Comparison of ENCODE assay signal across 19 mouse cellular contexts in genomic region chr7:79883613-79884334, GRCm38 (mm10). TPM values are rescaled to one million over a fixed set of nuclear protein-coding genes. Genes with fewer than 3 reads are reported as not detected.
DNase-seq lines count a peak whose midpoint lies in the region; TF ChIP-seq lines count a peak whose summit lies in the region.
"Had no signal": no experiment of that assay in that cellular context is flagged by ENCODE, and none has a peak within 500 bp of the region (broad histone marks: within the 10 kb centered on the region; RNA-seq: fewer than 3 reads in every experiment).

No protein-coding gene starts in this region.

- TF ChIP-seq POLR2A in bone marrow macrophage, adult 2 months (IDR thresholded peaks at IDR 0.05; ENCODE audit: borderline replicate concordance, low read depth, low read length) = no peak

- WGBS in limb, embryonic 10.5 days = 92% methylated on average over 7 of the region's 7 CpGs

- peaks cover 63% of the 10 kb centered on the region for H3K36me3 ChIP-seq in limb, embryonic 10.5 days

- H3K9me3 ChIP-seq in limb, embryonic 10.5 days (replicated peaks) = no peaks in the 10 kb centered on the region
- H3K9me3 ChIP-seq: embryonic facial prominence, embryonic 10.5 days; forebrain, embryonic 10.5 days; heart, embryonic 13.5 days; hindbrain, embryonic 15.5 days had no signal

- no peak overlapping the region for H3K4me3 ChIP-seq in bone marrow macrophage, adult 2 months (ENCODE audit: insufficient read depth, low read length)
- no peak overlapping the region for H3K4me3 ChIP-seq in limb, embryonic 10.5 days
- H3K4me3 ChIP-seq: embryonic facial prominence, embryonic 10.5 days; erythroblast, embryonic 14.5 days; forebrain, embryonic 10.5 days; gastrocnemius, adult 2 months; heart, embryonic 13.5 days; hindbrain, embryonic 15.5 days had no signal

- H3K27ac ChIP-seq in bone marrow macrophage, adult 2 months (ENCODE audit: insufficient read depth, low read depth, low read length) = peak overlapping the region; percentile 41
- H3K27ac ChIP-seq in limb, embryonic 10.5 days = no peak overlapping the region
- H3K27ac ChIP-seq: embryonic facial prominence, embryonic 10.5 days; forebrain, embryonic 10.5 days; gastrocnemius, adult 2 months; heart, embryonic 13.5 days; hindbrain, embryonic 15.5 days had no signal

- H3K4me1 ChIP-seq in bone marrow macrophage, adult 2 months (ENCODE audit: control insufficient read depth, insufficient read depth, low read length) = peaks cover 45% of the 10 kb centered on the region
- no peaks in the 10 kb centered on the region for H3K4me1 ChIP-seq in limb, embryonic 10.5 days
- H3K4me1 ChIP-seq: hindbrain, embryonic 15.5 days had no signal

- peak; percentile 76 for DNase-seq in kidney, adult 9 months
- DNase-seq in kidney, adult 11 months = no peak
- peak; percentile 36 for DNase-seq in NIH3T3 (ENCODE audit: low read depth)
- DNase-seq in telencephalon, adult 2 months (ENCODE audit: low read depth, low spot score) = peak; percentile 3
- no peak for DNase-seq in cerebellum, postnatal 25 days
- no peak for DNase-seq in limb, embryonic 10.5 days (ENCODE audit: low spot score)
- DNase-seq: adrenal gland, postnatal 10 days; cerebellum, adult 18-20 months; cerebellum, adult 9-11 months; gastrocnemius, adult 2 months; gastrocnemius, postnatal 25 days; heart, adult 11 months; heart, postnatal 36 days had no signal

- TF ChIP-seq CTCF in bone marrow macrophage, adult 2 months (IDR thresholded peaks at IDR 0.05; ENCODE audit: low read depth, low read length) = no peak

- no peaks in the 10 kb centered on the region for H3K27me3 ChIP-seq in limb, embryonic 10.5 days (ENCODE audit: low read depth, poor library complexity, severe bottlenecking)
- H3K27me3 ChIP-seq: heart, embryonic 13.5 days; hindbrain, embryonic 15.5 days had no signal

RNA-seq across cellular contexts. Expression of gene Anpep, which starts 22.9 kb away (rescaled TPM):
- 120 and 145 TPM in 2 replicates for polyA plus RNA-seq in bone marrow macrophage, adult 2 months (2012; ENCODE audit: insufficient read depth, insufficient read length, missing spikeins)
- 8.1 and 9.7 TPM in 2 replicates for polyA plus RNA-seq in limb, embryonic 10.5 days (2016; fragmentation: Nextera tagmentation; extraction: Ambion mirVana)

RNA-seq across cellular contexts. Expression of gene Ap3s2, which starts 36.7 kb away (rescaled TPM):
- 13.7 and 18.6 TPM in 2 replicates for polyA plus RNA-seq in bone marrow macrophage, adult 2 months (2012; ENCODE audit: insufficient read depth, insufficient read length, missing spikeins)
- 41.7 and 44.4 TPM in 2 replicates for polyA plus RNA-seq in limb, embryonic 10.5 days (2016; fragmentation: Nextera tagmentation; extraction: Ambion mirVana)

RNA-seq across cellular contexts. Expression of gene Arpin, which starts 51.4 kb away (rescaled TPM):
- 9.7 and 10.2 TPM in 2 replicates for polyA plus RNA-seq in bone marrow macrophage, adult 2 months (2012; ENCODE audit: insufficient read depth, insufficient read length, missing spikeins)
- 14.3 and 16.1 TPM in 2 replicates for polyA plus RNA-seq in limb, embryonic 10.5 days (2016; fragmentation: Nextera tagmentation; extraction: Ambion mirVana)
- polyA plus RNA-seq: erythroblast, embryonic 14.5 days had no signal

Comparison
In these comparisons a context has a peak if more than half of its experiments do, and no peak if none do; other contexts are left out.
1. DNase-seq: peak in kidney, adult 9 months (single experiment), NIH3T3 (single experiment) and telencephalon, adult 2 months (single experiment); none in kidney, adult 11 months (single experiment), cerebellum, postnatal 25 days (0 of 2) and limb, embryonic 10.5 days (single experiment).
2. RNA of gene Anpep, which starts 22.9 kb away (polyA plus RNA-seq): 120 to 145 TPM in bone marrow macrophage, adult 2 months; 8.1 to 9.7 TPM in limb, embryonic 10.5 days; every median in the first group is over 10 times any median in the second.